Mouse (Mus musculus): ENCODE measurements around the gene Commd1.
A peak's percentile ranks its signal among the peaks of the same experiment; 100 is the strongest.

The Commd1 gene

GRCm38 (mm10) chr11:22891876-22892275, 90.3 kb downstream of the Commd1 start:
- peak; percentile 21 for DNase-seq (ENCODE audit: low read depth, low spot score)

DNA sequence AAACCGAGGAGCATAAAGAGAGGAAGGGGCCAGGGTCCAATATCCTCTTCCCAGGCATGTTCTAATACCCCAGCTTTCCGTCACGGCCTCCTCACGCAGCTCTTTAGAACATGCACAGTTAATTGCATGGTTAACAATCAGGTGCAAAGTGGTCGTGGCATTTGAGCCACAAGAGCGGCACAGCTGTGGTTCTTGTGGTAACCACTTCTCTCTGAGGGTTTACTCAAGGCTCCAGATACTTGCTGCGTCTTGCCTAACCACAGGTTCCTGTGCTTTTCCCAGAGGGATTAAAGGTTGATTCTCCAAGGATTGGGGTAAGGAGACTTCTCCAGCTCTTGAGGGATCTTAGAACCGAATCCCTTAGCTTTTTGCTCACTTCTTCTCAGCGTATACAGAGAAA, 90.9 kb downstream of the Commd1 start:
- DNase-seq (ENCODE audit: low read depth, low spot score): no peak

- no peak for DNase-seq (ENCODE audit: low read depth, low spot score)
These were observed 93.0 kb downstream of the Commd1 start for GRCm38 (mm10) chr11:22889224-22889623.

DNA sequence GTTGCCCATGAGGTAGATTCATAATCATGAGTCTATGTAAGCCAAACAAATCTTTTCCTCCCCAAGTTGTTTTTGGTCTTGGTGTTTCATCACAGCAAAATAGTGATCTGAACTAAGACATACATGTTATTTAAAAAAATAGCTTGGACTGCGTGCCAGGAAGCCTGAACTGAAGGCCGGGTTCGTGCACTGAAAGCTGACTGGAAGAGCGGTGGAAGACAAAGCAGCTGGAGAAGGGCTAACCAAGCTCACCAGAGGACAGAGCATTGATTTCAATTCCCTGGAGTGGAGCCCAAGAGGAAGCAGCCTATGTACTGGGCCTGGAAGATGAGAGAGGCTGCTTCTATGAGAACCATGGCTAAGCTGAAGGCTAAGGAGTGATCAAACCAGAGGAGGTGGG, 95.2 kb downstream of the Commd1 start:
- DNase-seq (ENCODE audit: low read depth, low spot score): no peak

DNA sequence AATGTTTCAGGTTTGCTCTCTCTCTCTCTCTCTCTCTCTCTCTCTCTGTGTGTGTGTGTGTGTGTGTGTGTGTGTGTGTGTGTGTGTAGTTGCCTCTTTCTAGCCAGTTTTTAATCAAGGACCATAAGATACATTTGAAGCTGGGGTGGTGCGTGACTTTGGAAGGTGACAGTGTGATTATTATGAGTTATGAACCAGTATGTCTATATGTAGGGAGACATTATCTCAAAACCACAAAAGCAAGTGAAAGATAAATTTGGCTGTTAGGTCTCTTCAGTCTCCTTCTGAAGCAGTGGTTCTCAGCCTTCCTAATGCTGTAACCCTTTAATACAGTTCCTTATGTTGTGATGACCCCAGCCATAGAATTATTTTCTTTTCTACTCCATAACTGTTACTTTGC, 96.8 kb downstream of the Commd1 start:
- DNase-seq (ENCODE audit: low read depth, low spot score): no peak

- no peak for DNase-seq (ENCODE audit: low read depth, low spot score)
These were observed 98.5 kb downstream of the Commd1 start for GRCm38 (mm10) chr11:22883676-22884075.

- DNase-seq (ENCODE audit: low read depth, low spot score): no peak
These were observed 99.3 kb downstream of the Commd1 start for GRCm38 (mm10) chr11:22882926-22883325.

GRCm38 (mm10) chr11:22880383-22881172, 101.6 kb downstream of the Commd1 start:
- DNase-seq (ENCODE audit: low read depth, low spot score): no peak

- no peak for DNase-seq (ENCODE audit: low read depth, low spot score)
These were observed 102.5 kb downstream of the Commd1 start for GRCm38 (mm10) chr11:22879645-22880044.

DNA sequence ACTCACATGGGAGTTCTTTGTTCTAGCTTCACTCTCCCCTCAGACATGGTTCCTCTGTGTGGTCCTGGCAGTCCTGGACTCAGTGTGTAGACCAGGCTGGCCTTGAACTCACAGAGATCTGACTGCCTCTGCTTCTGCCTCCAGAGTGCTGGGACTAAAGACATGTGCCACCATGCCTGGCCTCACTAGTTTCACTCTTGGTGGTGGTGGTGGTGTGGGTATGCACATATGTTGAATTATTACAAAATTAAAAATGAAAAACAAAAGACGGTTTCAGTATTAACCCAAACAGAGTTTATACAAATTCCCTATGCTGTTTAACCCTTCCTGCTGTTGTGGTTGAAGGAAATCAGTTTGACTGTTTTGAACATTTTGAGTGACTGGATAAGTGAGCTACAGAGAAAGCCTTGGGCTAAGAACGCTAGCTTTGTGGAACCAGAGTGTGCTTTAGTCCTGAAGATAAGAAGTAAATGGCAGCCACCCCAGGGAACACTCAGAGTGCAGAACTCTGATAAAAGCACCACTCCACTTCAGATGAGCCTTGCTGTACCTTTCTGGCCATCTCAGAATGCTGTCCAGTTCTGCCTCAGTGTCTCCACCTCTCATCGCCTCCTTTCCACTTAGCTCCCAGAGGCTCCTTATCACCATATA, 105.4 kb downstream of the Commd1 start:
- DNase-seq (ENCODE audit: low read depth, low spot score): no peak

DNA sequence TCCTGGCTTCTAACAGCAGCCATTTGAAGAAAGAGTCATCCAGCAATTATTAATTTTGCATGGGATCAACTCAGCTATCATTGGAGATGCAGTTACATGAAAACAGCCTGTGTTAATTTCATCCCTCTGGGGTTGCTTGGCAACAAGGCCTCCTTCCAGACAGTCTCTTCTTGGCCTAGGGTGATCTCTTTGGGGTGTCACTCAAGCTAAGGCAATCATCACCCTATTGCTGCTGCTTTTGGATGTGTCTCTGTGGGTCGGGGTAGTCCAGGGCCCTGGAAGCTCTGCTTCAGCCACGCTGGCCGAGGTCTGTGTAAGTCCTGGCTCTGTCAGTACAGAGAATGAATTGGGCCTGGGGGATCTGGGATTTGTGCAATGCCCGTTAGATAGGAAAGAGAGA, 106.9 kb downstream of the Commd1 start:
- no peak for DNase-seq (ENCODE audit: low read depth, low spot score)

DNA sequence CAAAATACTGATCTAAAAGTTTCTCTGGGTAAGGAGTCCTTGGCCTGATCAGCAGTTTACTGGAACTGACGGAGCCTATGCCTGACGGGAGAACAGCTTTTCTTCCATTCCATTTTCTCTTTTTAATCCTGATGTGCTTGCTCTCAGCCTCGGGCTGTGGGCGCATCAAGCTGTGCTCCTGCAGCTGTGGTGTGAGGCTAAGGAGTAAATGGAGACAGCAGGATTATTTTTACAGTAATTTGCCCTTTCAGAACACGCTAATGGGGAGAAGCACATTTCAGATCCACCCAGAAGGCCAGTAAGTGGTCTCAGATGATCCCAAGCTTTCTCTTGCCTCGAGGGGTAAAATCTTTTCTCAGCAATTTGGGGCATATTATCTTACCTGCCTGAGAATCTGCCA, 107.4 kb downstream of the Commd1 start:
- DNase-seq (ENCODE audit: low read depth, low spot score): no peak

DNA sequence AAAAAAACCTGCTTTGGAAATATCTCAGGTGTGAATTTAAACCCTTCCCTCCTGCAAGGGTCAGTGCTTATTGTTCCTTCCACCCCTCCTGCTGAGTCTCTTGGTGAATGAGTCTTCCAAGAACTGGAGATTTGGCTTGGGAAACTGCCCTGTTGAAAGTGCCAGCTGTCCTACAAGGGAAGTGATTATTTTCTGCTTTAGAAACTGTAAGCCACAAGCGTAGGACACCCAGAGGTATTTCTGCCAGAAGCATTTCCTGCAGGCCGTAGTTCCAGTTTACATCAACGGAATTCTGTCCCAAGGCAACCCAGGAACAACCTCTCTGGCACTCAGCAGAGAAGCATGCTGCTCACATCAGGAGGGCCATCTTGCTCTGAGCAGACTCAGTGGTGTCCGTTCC, 108.8 kb downstream of the Commd1 start:
- DNase-seq (ENCODE audit: low read depth, low spot score): no peak

DNA sequence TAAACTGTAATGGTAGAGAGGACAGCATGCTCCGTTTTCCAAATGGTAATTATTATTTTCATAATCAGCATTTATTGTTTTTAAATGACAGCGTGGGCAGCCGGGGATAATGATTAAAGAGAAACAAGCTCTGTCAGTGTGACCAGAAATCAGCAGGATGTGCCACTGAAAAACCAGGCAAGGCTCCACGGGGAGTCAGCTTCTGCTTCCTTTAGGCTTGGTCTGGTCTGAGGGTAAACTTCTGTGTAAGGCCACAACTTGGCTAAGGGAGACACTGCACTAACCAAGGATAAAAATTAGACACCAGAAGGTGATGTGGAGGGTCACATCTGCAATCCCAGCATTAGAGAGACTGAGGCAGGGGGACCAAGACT, 109.9 kb downstream of the Commd1 start:
- DNase-seq (ENCODE audit: low read depth, low spot score): no peak

- no peak for DNase-seq (ENCODE audit: low read depth, low spot score)
These were observed 110.4 kb downstream of the Commd1 start for GRCm38 (mm10) chr11:22871628-22872306.

- DNase-seq (ENCODE audit: low read depth, low spot score): no peak
These were observed 113.6 kb downstream of the Commd1 start for GRCm38 (mm10) chr11:22868582-22868981.

- no peak for DNase-seq (ENCODE audit: low read depth, low spot score)
These were observed 114.5 kb downstream of the Commd1 start for GRCm38 (mm10) chr11:22867691-22868090.

DNA sequence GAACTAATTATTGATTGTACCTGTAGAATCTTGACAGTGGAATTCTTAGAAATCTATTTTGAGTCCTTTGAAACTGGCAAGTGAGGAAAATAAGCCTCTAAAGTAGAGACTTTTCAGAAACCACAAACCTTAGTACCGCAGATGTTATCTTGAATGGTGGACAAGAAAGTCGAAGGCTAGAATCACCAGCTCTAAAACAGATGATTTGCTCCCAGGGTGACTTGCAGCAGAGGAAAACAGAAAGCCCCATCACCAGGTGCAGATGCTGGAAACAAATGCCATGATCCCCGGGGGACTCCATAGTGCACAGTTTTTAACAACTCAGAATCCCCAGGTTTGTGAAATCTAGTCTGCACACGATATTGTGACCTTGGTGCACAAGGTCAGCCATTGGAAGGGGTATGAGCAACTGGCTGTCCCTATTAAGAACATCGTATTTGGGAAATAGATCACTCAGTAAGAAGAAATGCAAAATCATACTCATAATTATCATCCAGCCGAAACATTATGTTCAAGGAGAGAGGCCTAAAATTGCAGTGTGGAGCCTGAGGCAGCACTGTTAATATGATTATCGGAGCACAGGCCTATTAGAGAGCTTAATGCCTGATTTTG, 116.4 kb downstream of the Commd1 start:
- no peak for DNase-seq (ENCODE audit: low read depth, low spot score)

DNA sequence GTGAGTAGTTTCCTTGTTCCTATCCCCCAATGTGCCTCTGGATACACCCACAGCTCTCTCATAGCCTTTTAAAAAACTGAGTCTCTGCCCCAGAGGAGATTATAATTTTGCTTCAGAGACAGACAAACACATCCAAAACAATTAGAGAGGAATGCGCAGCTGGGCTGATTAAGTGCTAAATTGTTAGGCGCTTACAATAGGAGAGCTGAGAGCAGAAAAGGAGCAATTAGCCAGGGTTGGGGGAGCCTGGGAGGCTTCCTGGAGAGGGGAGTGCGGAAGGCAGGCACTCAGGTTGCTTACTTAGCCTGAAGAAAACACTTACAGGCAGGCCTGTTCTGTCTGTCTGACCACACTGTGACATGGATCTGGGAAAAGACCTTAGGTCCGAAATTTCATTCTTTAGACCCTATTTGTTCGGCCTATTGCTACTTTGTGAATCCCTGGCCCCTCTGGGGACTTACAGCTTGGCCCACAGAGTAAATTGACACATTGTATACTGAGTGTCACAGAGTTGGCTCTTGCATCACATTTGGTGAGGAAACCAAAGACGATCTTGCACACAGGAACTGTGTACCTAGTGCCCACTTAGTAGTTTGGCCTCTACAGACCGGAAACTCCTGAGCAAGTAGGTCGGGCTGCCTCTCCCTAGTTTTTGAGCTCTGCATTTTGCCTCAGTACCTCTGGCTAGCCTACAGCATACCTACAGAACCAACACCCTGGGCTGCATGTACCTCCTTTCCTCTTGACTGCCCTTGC, 117.7 kb downstream of the Commd1 start:
- DNase-seq (ENCODE audit: low read depth, low spot score): no peak

DNA sequence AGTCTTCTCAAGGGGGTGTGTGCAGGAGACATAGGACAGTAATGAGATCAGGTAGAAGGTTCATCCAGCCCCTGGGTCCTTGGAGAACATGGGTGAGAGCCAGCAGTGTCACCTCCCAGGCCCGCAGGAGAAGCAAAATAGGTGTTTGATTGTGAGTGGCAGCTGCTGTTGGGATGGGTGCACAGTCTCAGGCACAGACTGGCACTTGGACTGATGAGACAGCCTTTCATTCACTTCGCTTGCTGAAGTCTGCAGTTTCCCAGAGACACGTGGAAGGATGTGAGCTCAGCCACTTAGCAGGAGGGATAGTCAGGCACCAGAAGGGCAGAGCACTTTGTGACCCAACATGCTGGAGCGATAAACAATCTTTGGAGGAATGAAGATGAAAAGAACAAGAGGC, 118.6 kb downstream of the Commd1 start:
- DNase-seq (ENCODE audit: low read depth, low spot score): no peak

GRCm38 (mm10) chr11:22861315-22861714, 120.9 kb downstream of the Commd1 start:
- DNase-seq (ENCODE audit: low read depth, low spot score): no peak
